Mouse (Mus musculus) B cell, adult 2 months (primary cell): ENCODE data around the gene Casc1.
"Not testable (repeated sequence)": the region's sequence is repeated elsewhere in the genome, so short reads cannot be mapped to it uniquely, and the experiment has no call there.

Source experiments
- DNase-seq, 2 experiments: peaks; one replicate each; pipeline ENCODE4 v3.0.0; 2022

The Casc1 gene

DNA sequence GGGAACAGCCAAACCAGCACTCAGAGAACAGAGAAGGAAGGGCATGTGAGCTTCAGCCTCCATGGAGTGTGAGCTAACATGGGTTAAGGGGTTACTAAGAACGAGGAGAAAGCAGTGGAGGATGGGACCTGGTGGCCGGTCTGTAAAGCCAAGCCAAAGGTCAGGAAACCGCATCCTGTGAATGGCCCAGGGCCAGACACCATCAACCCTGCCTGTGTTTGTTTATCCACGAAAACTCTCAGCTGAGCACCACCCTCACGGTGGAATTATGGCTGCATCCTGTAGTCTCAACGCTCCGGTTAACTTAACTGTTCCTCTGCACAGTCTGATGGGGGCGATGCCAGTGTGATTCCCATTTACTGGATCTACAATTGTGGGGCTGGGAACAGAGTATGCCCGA is 75.0 kb downstream of the Casc1 start:
- DNase-seq = no peak

GRCm38 (mm10) chr6:145135295-145135694 is 75.5 kb downstream of the Casc1 start:
- DNase-seq = no peak

DNA sequence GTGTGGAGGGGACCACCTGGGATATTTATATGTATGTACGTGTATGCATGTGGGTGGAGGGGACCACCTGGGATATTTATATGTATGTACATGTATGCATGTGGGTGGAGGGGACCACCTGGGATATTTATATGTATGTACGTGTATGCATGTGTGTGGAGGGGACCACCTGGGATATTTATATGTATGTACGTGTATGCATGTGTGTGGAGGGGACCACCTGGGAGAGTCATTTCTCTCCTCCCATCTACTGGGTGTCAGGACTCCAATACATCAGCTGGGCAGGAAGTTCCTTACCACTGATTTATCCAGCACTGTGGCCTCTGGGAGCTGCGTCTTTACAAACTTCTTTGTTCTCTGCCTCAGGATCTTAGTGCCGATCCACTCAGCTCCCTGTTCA is 77.8 kb downstream of the Casc1 start:
- DNase-seq = not testable (repeated sequence)

GRCm38 (mm10) chr6:145131991-145132390 is 78.8 kb downstream of the Casc1 start:
- no peak for DNase-seq

DNA sequence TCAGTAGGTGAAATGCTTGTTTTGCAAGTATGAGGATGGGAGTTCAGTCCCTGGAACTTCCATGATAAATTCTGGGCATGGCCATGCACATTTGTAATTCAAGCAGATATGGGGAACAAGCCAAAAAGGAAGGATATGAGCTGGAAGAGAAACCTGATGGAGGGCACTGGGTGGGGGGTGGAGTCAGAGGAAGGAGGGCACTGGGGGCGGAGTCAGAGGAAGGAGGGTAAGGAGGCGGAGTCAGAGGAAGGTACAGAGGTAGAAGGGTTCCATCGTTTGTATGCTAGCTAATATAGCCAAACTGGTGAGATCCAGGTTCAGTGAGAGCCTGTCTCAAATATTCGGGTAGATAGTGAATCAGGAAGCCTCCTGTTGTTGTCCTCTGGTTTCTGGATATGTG is 81.2 kb downstream of the Casc1 start:
- peak; percentile 46 to 62 for DNase-seq

- peak; percentile 53 to 55 for DNase-seq
Measured at GRCm38 (mm10) chr6:145127652-145128051, 83.2 kb downstream of the Casc1 start.

- DNase-seq = no peak
Measured at GRCm38 (mm10) chr6:145125591-145126113, 85.2 kb downstream of the Casc1 start.
